Mouse (Mus musculus) lung, embryonic 14.5 days (tissue): ENCODE measurements at regions not wholly inside any gene's neighbourhood (a gene's known extent, or its start where the extent isn't known, plus 50 kb on each side); places are given as distances from the start of the nearest gene placed in this dataset.
A peak's percentile ranks its signal among the peaks of the same experiment; 100 is the strongest.

Experiments
- ATAC-seq: fragments of 200-750 bp; cut with Nextera tagmentation; 2 replicates; pipeline ENCODE4 v1.8.0; 2017; ENCODE audit warnings: mild to moderate bottlenecking, moderate TSS enrichment, moderate library complexity; ENCODE audit not compliant: insufficient read depth
- DNase-seq: peaks from one replicate; pipeline ENCODE4 v3.0.0-alpha.2; 2015
- H3K27ac ChIP-seq: fragments of 300-500 bp; sonication (generic); 2 replicates; pipeline ENCODE4 v1.5.1; 2014; ENCODE audit warnings: low read depth, mild to moderate bottlenecking, moderate library complexity
- H3K27me3 ChIP-seq: fragments of 300-500 bp; sonication (generic); 2 replicates; pipeline ENCODE4 v1.6.1; 2014; ENCODE audit warnings: low read length, control low read depth; ENCODE audit not compliant: insufficient read depth
- H3K36me3 ChIP-seq: fragments of 300-500 bp; sonication (generic); 2 replicates; pipeline ENCODE4 v1.6.1; 2014; ENCODE audit warnings: control low read depth; ENCODE audit not compliant: insufficient read depth
- H3K4me1 ChIP-seq: fragments of 300-500 bp; sonication (generic); 2 replicates; pipeline ENCODE4 v1.6.1; 2014; ENCODE audit warnings: antibody characterized with exemption, control low read depth; ENCODE audit not compliant: insufficient read depth
- H3K4me2 ChIP-seq: fragments of 300-500 bp; sonication (generic); 2 replicates; pipeline ENCODE4 v1.6.1; 2014; ENCODE audit warnings: mild to moderate bottlenecking
- H3K4me3 ChIP-seq: fragments of 300-500 bp; sonication (generic); 2 replicates; pipeline ENCODE4 v1.5.1; 2014; ENCODE audit warnings: low read depth, low read length
- H3K9ac ChIP-seq: fragments of 300-500 bp; sonication (generic); 2 replicates; pipeline ENCODE4 v1.6.1; 2014
- H3K9me3 ChIP-seq: fragments of 300-500 bp; sonication (generic); 2 replicates; pipeline ENCODE4 v1.6.1; 2016; ENCODE audit warnings: low read depth, low read length, control low read depth
- CTCF ChIP-seq: IDR thresholded peaks from 2 replicates; pipeline ENCODE4 v1.5.1; 2016; ENCODE audit warnings: antibody characterized with exemption, low read depth
- WGBS: fragments of 180-500 bp; shearing (Covaris S2); extraction: QIAGEN DNeasy Blood & Tissue Kit; methylation state at CpG from one replicate; pipeline ENCODE4 v1.1.7; 2014; 5-methylcytosine and 5-hydroxymethylcytosine counted together

DNA sequence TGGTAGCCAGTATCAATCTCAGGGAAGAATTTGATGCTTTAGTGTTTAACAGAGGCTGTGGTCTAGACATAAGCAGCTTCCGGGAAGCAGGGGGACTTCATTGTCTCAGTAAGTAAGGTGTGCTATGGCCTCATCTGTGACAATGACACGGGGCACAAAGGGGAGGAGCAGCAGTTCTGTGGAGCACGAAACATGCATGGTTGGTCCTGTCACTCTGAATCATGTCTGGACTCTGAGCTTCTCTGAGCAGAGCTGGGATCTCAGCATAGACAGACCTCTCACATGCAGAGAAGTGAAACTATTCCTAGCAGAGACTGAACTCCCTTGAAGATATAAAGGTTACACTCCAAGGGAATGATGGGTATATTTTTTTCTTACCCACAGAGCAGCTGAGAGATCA, 136.2 kb upstream of the C9orf72 start:
- WGBS = 74% methylated on average over 3 of the region's 3 CpGs
- ATAC-seq (no peak), DNase-seq (no peak)
- H3K36me3 ChIP-seq = no peaks in the 10 kb centered on the region
- no peak for TF ChIP-seq CTCF
- no peaks in the 10 kb centered on the region for H3K27me3 ChIP-seq
- no peak overlapping the region for H3K9ac ChIP-seq
- H3K4me1 ChIP-seq = no peaks in the 10 kb centered on the region
- no peaks in the 10 kb centered on the region for H3K9me3 ChIP-seq
- H3K4me3 ChIP-seq = no peak overlapping the region
- H3K4me2 ChIP-seq = no peak overlapping the region
- no peak overlapping the region for H3K27ac ChIP-seq

DNA sequence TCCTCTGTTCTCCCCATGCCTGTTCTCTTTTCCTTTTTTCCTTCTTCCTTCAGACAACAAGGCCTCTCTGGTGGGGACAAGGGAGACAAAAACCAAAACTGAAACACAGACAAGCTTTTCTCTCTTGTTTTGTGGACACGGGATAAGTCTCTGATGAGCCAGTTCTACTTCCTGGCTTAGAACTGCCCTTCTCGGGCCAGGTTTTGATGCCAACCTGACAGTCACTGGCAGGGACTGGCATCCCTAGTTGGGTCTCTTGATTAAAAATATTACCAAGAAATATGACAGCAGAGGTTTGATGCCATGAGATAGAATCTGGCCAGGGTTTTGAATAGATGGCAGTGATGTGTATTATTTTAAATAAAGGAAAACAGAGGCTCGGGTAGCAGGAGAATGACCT, 133.4 kb upstream of the C9orf72 start:
- Histone ChIP-seq H3K9me3 (no peaks in the 10 kb centered on the region), H3K4me1 (no peaks in the 10 kb centered on the region), H3K9ac (no peak overlapping the region), H3K4me3 (no peak overlapping the region), H3K36me3 (no peaks in the 10 kb centered on the region), H3K27ac (no peak overlapping the region), H3K4me2 (no peak overlapping the region), H3K27me3 (no peaks in the 10 kb centered on the region)
- no peak for ATAC-seq
- no peak for DNase-seq
- no peak for TF ChIP-seq CTCF
- 87% methylated on average over 3 of the region's 3 CpGs for WGBS

DNA sequence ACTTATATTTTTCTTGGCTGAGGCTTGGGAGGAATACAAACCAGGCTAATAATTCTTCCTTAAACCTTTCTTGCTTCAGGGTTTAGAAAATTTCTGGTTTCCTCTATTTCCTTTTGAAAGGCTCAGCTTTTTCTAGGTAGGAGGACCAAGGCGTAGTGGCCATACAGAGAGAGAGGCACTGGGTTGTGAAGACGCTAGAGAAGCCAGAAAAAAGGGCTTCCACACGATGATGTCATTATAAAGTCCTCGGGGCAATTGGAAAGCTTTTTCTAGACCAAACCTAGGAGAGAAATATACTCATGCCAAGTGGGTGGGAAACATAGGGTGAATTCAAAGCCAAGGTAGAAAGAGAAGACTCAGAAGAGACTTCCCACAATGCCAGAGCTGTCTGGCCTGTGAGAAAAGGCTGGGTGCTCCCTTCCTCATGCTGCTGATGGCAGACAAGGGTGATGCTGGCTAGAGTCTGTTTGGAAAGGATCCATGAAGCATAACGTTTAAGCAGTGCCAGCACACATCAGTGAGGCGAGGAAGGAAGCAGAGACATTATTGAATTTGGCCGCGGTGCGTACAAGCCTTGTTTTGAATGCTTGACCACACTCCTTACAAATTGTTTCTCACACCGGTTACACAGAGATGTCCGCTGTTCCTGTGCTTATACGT, 131.1 kb upstream of the C9orf72 start:
- Histone ChIP-seq H3K9me3 (no peaks in the 10 kb centered on the region), H3K9ac (no peak overlapping the region), H3K4me2 (no peak overlapping the region), H3K27me3 (no peaks in the 10 kb centered on the region), H3K4me1 (no peaks in the 10 kb centered on the region), H3K36me3 (no peaks in the 10 kb centered on the region), H3K27ac (no peak overlapping the region), H3K4me3 (no peak overlapping the region)
- 81% methylated on average over 12 of the region's 12 CpGs for WGBS
- DNase-seq (no peak), ATAC-seq (no peak)
- TF ChIP-seq CTCF = no peak

DNA sequence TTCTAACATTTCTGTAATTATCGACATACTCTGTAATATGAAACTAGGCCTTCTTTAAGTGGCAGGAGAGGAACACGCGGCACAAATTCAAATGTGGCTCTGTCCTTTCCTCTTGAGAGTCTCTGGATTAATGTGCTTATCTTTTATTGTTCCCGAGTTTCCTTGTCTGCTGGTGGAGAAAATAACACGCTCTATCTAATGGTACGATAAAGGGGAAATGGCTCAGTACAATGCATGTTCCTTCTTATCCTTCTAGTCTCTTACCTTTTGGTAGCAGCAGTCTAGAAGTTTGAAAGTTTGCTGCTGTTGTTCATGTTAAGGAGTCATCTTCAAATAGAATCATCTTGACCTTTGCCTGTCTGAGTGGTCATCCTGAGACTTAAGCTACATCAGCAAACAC, 130.1 kb upstream of the C9orf72 start:
- Histone ChIP-seq H3K4me3 (no peak overlapping the region), H3K36me3 (no peaks in the 10 kb centered on the region), H3K9ac (no peak overlapping the region), H3K9me3 (no peaks in the 10 kb centered on the region), H3K27me3 (no peaks in the 10 kb centered on the region), H3K27ac (no peak overlapping the region), H3K4me1 (no peaks in the 10 kb centered on the region), H3K4me2 (no peak overlapping the region)
- no peak for DNase-seq
- TF ChIP-seq CTCF = no peak
- WGBS = 69% methylated on average over 6 of the region's 6 CpGs
- no peak for ATAC-seq

DNA sequence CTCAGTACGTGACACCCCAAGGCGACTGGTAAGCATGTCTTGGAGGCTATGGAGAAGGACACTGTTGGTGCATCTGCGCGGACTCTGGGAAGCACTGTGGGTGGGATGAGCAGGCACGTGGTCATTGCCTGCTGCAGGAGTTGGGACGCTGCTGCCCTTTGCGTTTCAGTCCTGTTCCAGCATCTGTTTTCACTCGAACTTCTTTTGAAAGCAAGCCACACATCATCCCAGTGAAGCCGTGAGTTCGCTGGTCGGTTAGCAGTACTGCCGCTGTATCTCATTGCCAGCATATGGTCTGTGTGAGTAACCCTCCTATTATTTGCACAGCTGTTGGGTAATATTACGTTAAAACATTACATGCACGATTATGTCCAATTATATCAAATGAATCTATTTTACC, 128.1 kb upstream of the C9orf72 start:
- Histone ChIP-seq H3K27ac (no peak overlapping the region), H3K9me3 (no peaks in the 10 kb centered on the region), H3K9ac (no peak overlapping the region), H3K4me2 (no peak overlapping the region), H3K4me3 (no peak overlapping the region), H3K36me3 (no peaks in the 10 kb centered on the region), H3K27me3 (no peaks in the 10 kb centered on the region), H3K4me1 (no peaks in the 10 kb centered on the region)
- DNase-seq (peak; percentile 74), ATAC-seq (peak; percentile 92)
- 35% methylated on average over 14 of the region's 14 CpGs for WGBS
- no peak for TF ChIP-seq CTCF

GRCm38 (mm10) chr4:35352606-35353005, 126.6 kb upstream of the C9orf72 start:
- no peak overlapping the region for H3K9ac ChIP-seq
- no peaks in the 10 kb centered on the region for H3K9me3 ChIP-seq
- no peak overlapping the region for H3K4me3 ChIP-seq
- no peaks in the 10 kb centered on the region for H3K4me1 ChIP-seq
- DNase-seq = no peak
- no peaks in the 10 kb centered on the region for H3K36me3 ChIP-seq
- no peak overlapping the region for H3K4me2 ChIP-seq
- H3K27me3 ChIP-seq = no peaks in the 10 kb centered on the region
- H3K27ac ChIP-seq = no peak overlapping the region
- no peak for TF ChIP-seq CTCF
- 24% methylated on average over 1 of the region's 1 CpGs for WGBS
- no peak for ATAC-seq

DNA sequence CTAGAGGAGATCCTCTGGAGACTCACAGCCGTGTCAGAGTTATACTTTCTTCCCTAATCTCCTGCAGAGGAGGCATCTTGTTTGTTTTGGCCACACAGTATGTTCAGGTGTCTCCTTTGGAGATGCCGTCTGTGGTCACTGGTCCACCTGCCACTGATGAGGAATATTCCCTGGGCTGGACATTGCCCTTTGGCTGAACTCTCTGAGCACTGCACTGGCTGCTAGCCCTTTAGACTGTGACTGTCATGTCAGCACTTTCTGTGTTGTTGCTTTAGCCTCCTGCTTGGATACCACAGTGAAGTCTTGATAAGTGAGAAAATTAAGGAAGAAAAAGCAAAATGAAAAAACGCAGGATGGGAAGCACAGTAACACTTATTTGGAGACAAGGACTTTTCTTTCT, 124.5 kb upstream of the C9orf72 start:
- ATAC-seq (no peak), DNase-seq (peak; percentile 11)
- Histone ChIP-seq H3K9ac (no peak overlapping the region), H3K27me3 (no peaks in the 10 kb centered on the region), H3K36me3 (no peaks in the 10 kb centered on the region), H3K9me3 (no peaks in the 10 kb centered on the region), H3K4me2 (no peak overlapping the region), H3K4me1 (no peaks in the 10 kb centered on the region), H3K27ac (no peak overlapping the region), H3K4me3 (no peak overlapping the region)
- 50% methylated on average over 3 of the region's 3 CpGs for WGBS
- no peak for TF ChIP-seq CTCF

DNA sequence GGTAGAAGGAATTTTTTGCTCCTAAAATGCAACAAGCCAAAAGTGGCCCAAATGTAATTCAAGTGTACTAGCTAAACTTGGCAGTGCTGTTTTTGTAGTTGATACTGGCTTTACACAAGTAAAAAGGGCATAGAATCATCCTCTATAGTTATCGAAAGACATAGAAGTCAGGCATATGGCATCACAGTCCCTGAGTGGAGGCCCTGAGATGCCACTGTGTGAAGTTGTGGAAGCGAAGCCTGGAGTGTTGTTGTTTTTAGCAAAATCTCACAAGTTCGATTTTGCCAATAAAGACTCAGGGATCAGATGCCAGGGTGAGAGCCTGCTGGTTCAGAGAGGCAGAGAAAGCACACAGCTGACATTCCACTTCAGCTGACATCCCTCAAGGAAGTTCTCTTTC, 121.6 kb upstream of the C9orf72 start:
- WGBS = 85% methylated on average over 3 of the region's 3 CpGs
- H3K4me1 ChIP-seq = no peaks in the 10 kb centered on the region
- no peak for ATAC-seq

More for the DNA sequence above, 121.6 kb upstream of the C9orf72 start:
- H3K36me3 ChIP-seq = no peaks in the 10 kb centered on the region
- H3K9ac ChIP-seq = no peak overlapping the region
- no peaks in the 10 kb centered on the region for H3K27me3 ChIP-seq
- H3K27ac ChIP-seq = no peak overlapping the region
- no peak for TF ChIP-seq CTCF
- DNase-seq = no peak
- H3K4me2 ChIP-seq = no peak overlapping the region
- H3K4me3 ChIP-seq = no peak overlapping the region
- no peaks in the 10 kb centered on the region for H3K9me3 ChIP-seq
